Mouse (Mus musculus) heart, postnatal 0 days (tissue): ENCODE measurements at regions not wholly inside any gene's neighbourhood (a gene's known extent, or its start where the extent isn't known, plus 50 kb on each side); places are given as distances from the start of the nearest gene placed in this dataset.

Experiments used
- ATAC-seq: fragments of 200-750 bp; cut with Nextera tagmentation; 2 replicates; pipeline ENCODE4 v1.8.0; 2017; ENCODE audit warnings: low read depth, moderate number of reproducible peaks, moderate library complexity; ENCODE audit not compliant: insufficient read depth
- DNase-seq: peaks from one replicate; pipeline ENCODE4 v3.0.0-alpha.2; 2016; ENCODE audit warnings: low spot score
- H3K27ac ChIP-seq: fragments of 300-500 bp; sonication (generic); 2 replicates; pipeline ENCODE4 v1.5.1; 2014; ENCODE audit warnings: low read depth, mild to moderate bottlenecking
- H3K27me3 ChIP-seq: fragments of 300-500 bp; sonication (generic); 2 replicates; pipeline ENCODE4 v1.6.1; 2014; ENCODE audit warnings: low read length, mixed read lengths; ENCODE audit not compliant: control insufficient read depth, insufficient read depth
- H3K36me3 ChIP-seq: fragments of 300-500 bp; sonication (generic); replicated peaks from 2 replicates; pipeline ENCODE4 v1.6.1; 2014; ENCODE audit warnings: low read length, mixed read lengths; ENCODE audit not compliant: control insufficient read depth, insufficient read depth
- H3K4me1 ChIP-seq: fragments of 300-500 bp; sonication (generic); 2 replicates; pipeline ENCODE4 v1.6.1; 2014; ENCODE audit warnings: antibody characterized with exemption; ENCODE audit not compliant: control insufficient read depth, insufficient read depth
- H3K4me2 ChIP-seq: fragments of 300-500 bp; sonication (generic); 2 replicates; pipeline ENCODE4 v1.6.1; 2014; ENCODE audit warnings: low read depth, mild to moderate bottlenecking, low read length, moderate library complexity
- H3K4me3 ChIP-seq: fragments of 300-500 bp; sonication (generic); 2 replicates; pipeline ENCODE4 v1.5.1; 2014; ENCODE audit warnings: low read depth, low read length
- H3K9ac ChIP-seq: fragments of 300-500 bp; sonication (generic); replicated peaks from 2 replicates; pipeline ENCODE4 v1.6.1; 2014; ENCODE audit warnings: low read depth, low read length, mixed read lengths
- H3K9me3 ChIP-seq: fragments of 300-500 bp; sonication (generic); replicated peaks from 2 replicates; pipeline ENCODE4 v1.6.1; 2016; ENCODE audit warnings: low read length; ENCODE audit not compliant: control insufficient read depth
- CTCF ChIP-seq: IDR thresholded peaks from 2 replicates; pipeline ENCODE4 v1.5.1; 2016; ENCODE audit warnings: antibody characterized with exemption, control low read depth, low read depth
- EP300 ChIP-seq: IDR thresholded peaks from 2 replicates; pipeline ENCODE4 v1.6.1; 2016; ENCODE audit warnings: antibody characterized with exemption, low read depth
- WGBS: fragments of 180-500 bp; shearing (Covaris S2); extraction: QIAGEN DNeasy Blood & Tissue Kit; methylation state at CpG from one replicate; pipeline ENCODE4 v1.1.7; 2014; 5-methylcytosine and 5-hydroxymethylcytosine counted together

DNA sequence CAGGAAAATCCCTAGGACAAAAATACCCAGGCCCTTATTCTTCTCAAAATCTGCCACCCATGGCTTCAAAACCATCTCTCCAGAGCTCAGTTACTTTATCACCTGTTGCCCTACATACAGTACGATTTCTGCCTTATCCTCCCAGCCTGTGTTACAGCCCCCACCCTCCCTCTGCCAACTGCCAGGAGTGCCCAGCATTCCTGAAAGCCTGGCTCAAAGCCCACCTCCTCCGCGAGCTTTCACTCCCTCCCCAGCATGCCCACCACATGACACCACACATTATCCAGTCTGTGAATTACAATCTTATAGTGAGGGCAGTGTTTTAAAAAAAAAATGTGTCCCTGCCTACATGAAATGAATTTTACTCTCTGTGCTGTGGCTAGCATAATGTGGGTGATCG, 320.3 kb upstream of the Slc24a5 start:
- TF ChIP-seq EP300 (peak; percentile 47; the same call in 1 of the 2 replicates), CTCF (no peak)
- H3K4me1 ChIP-seq: peaks cover 13% of the 10 kb centered on the region; the same call in 1 of the 2 replicates
- DNase-seq: peak; percentile 83
- no peaks in the 10 kb centered on the region for H3K36me3 ChIP-seq
- no peak overlapping the region for H3K4me2 ChIP-seq
- WGBS: 27% methylated on average over 4 of the region's 4 CpGs
- no peaks in the 10 kb centered on the region for H3K9me3 ChIP-seq
- peak overlapping the region; percentile 64 for H3K27ac ChIP-seq
- ATAC-seq: peak; percentile 96
- no peaks in the 10 kb centered on the region for H3K27me3 ChIP-seq
- H3K4me3 ChIP-seq: no peak overlapping the region
- H3K9ac ChIP-seq: no peak overlapping the region

DNA sequence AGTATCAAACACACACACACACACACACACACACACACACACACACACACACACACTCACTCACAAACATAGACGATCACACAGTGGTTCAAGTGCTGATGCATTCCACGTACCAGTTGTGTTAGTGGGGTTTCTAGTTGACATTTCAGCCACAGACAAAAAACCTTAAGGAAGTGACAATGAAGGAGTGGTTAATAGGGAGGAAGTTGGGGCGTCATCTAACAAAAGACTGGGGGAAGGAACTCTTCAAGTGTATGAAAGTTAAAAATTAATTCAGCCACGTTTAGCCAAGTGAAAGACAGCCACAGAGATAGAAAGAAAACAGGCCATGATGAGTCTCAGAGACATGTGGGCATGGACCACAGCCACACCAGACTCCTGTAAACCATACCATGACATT, 316.1 kb upstream of the Slc24a5 start:
- Histone ChIP-seq H3K36me3 (no peaks in the 10 kb centered on the region), H3K9ac (no peak overlapping the region), H3K27ac (no peak overlapping the region), H3K27me3 (no peaks in the 10 kb centered on the region), H3K9me3 (no peaks in the 10 kb centered on the region), H3K4me1 (peaks cover 9% of the 10 kb centered on the region; the same call in 1 of the 2 replicates), H3K4me3 (no peak overlapping the region), H3K4me2 (no peak overlapping the region)
- TF ChIP-seq EP300 (no peak), CTCF (no peak)
- DNase-seq (no peak), ATAC-seq (no peak)
- 62% methylated on average over 4 of the region's 4 CpGs for WGBS

DNA sequence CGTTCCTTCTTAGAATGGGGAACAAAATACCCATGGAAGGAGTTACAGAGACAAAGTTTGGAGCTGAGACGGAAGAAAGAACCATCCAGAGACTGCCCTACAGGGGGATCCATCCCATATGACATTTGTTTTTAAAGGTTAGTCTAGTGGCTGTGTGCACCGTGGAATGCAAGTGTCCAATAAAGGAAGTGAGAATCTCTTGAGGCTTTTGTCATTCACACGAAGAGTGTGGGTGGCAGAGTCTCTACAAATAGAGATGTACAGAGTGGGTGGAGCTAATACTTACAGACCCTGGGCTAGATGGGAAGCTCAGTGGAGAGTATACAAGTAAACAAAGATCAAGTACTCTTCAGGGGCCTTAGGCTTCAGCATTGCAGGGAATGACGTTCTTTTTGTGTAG, 314.2 kb upstream of the Slc24a5 start:
- Histone ChIP-seq H3K4me2 (no peak overlapping the region), H3K27me3 (no peaks in the 10 kb centered on the region), H3K4me3 (no peak overlapping the region), H3K36me3 (no peaks in the 10 kb centered on the region), H3K9me3 (no peaks in the 10 kb centered on the region), H3K9ac (no peak overlapping the region), H3K4me1 (no peaks in the 10 kb centered on the region), H3K27ac (no peak overlapping the region)
- ATAC-seq (no peak), DNase-seq (no peak)
- no peak for TF ChIP-seq CTCF
- no peak for TF ChIP-seq EP300
- 72% methylated on average over 5 of the region's 5 CpGs for WGBS

DNA sequence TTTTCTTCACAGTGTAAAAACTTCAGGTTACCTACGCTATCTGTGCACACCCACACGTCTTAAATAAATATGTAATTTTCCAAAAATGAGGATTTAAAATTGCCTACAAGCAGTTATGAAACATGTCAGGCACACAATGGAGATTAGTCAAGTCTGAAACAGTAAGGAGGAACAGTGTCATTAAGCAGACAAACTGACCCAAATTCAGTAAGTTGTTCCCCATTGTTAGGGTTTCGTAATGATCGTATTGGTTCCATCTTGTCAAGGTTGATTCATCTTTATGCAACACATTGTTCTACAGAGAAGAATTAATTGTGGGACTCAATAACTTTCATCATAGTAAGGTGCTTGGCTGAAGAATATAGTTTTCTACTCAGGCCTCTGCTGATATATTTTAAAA, 312.7 kb upstream of the Slc24a5 start:
- H3K4me3 ChIP-seq: no peak overlapping the region
- WGBS: 88% methylated on average over 4 of the region's 4 CpGs
- no peak overlapping the region for H3K4me2 ChIP-seq
- no peak overlapping the region for H3K9ac ChIP-seq
- no peaks in the 10 kb centered on the region for H3K9me3 ChIP-seq
- no peaks in the 10 kb centered on the region for H3K4me1 ChIP-seq
- ATAC-seq (no peak), DNase-seq (no peak)
- H3K36me3 ChIP-seq: no peaks in the 10 kb centered on the region
- no peak overlapping the region for H3K27ac ChIP-seq
- no peak for TF ChIP-seq CTCF
- TF ChIP-seq EP300: no peak
- no peaks in the 10 kb centered on the region for H3K27me3 ChIP-seq

DNA sequence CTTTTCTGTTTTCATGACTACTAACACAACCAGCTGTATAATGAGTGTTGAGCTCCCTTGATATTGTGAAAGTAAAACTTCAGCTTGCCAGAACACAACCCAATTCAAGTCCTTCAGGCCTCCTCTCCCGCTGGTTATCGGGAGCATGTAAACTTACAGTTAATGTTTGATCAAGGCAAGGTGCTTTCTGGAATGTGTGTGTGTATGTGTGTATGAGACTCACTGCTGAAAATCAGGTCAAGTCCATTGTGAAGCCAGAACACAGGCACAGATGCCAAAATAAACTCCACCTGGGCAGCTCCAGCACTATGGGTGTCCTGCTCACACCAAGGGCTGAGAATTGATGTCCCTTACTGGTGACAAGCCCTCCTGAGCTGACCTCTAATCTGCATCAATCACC, 308.9 kb upstream of the Slc24a5 start:
- H3K4me3 ChIP-seq: no peak overlapping the region
- H3K27me3 ChIP-seq: no peaks in the 10 kb centered on the region
- no peak overlapping the region for H3K4me2 ChIP-seq
- H3K4me1 ChIP-seq: no peaks in the 10 kb centered on the region
- no peak overlapping the region for H3K27ac ChIP-seq
- ATAC-seq: no peak
- H3K36me3 ChIP-seq: no peaks in the 10 kb centered on the region
- no peak overlapping the region for H3K9ac ChIP-seq
- no peaks in the 10 kb centered on the region for H3K9me3 ChIP-seq
- 94% methylated on average over 2 of the region's 2 CpGs for WGBS
- no peak for DNase-seq
- TF ChIP-seq EP300: no peak
- TF ChIP-seq CTCF: no peak

DNA sequence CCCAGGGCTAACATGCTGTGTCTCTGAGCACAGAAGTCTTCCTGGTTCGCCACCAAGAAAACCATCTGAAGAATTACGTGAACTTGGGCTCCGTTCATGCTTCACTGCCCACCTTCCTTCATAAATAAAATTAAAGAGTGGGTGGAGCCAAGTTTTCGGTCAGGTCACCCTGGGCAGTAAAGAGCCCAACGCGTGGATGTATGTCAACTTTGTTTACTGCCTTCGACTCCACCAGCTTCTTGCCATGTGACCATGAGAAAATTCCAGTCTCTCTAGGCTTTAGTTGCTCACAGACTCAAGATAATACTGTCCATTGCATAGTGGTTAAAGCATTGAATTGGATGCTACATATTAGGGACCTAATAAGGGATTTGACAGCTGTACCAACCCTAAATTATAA, 304.3 kb upstream of the Slc24a5 start:
- no peak overlapping the region for H3K27ac ChIP-seq
- no peak for DNase-seq

More for the DNA sequence above, 304.3 kb upstream of the Slc24a5 start:
- H3K36me3 ChIP-seq: no peaks in the 10 kb centered on the region
- ATAC-seq: no peak
- 92% methylated on average over 7 of the region's 7 CpGs for WGBS
- no peaks in the 10 kb centered on the region for H3K27me3 ChIP-seq
- no peak overlapping the region for H3K4me3 ChIP-seq
- TF ChIP-seq CTCF (no peak), EP300 (no peak)
- H3K4me2 ChIP-seq: no peak overlapping the region
- H3K4me1 ChIP-seq: no peaks in the 10 kb centered on the region
- H3K9ac ChIP-seq: no peak overlapping the region
- H3K9me3 ChIP-seq: no peaks in the 10 kb centered on the region
